Mouse (Mus musculus): ENCODE measurements at regions not wholly inside any gene's neighbourhood (a gene's known extent, or its start where the extent isn't known, plus 50 kb on each side); places are given as distances from the start of the nearest gene placed in this dataset.

DNA sequence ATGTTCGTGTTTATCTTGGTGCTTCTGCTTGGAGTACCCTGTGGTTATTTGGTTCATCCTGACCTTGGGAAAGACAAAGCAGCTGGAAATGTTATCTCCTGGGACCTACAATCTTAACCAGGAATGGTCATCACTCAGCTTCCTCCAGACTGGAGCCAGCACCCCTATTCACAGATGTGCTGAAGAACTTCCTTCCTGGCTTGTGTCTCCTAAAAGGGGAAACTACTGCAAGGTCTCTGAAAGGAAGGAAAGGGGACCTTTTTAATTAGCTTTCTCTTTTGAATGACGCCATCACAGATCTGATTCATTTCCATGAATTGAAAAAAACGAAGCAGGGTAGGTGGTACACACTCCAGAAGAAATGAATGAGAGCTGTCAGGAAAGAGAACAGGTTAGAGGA lies 476.0 kb upstream of the A1bg start:
- no peak for DNase-seq

DNA sequence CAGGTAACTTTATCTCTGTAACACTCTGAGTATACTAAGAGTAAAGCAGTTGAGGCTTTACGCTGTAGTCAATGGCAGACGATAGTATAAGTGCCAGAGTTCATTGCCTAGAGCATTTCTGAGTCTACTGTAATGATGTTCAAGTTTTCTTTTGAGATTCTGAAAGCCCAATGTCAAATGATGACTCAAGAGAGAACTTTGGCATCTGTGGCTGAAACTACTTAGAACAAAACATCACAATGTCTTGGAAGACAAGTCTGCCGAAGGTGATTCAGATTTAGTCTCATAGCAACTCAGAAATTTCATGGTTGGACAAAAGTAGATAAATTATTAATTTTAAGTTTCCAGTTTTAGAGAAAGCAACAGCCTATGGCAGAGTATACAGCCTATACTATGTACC lies 474.2 kb upstream of the A1bg start:
- DNase-seq, result no peak

DNA sequence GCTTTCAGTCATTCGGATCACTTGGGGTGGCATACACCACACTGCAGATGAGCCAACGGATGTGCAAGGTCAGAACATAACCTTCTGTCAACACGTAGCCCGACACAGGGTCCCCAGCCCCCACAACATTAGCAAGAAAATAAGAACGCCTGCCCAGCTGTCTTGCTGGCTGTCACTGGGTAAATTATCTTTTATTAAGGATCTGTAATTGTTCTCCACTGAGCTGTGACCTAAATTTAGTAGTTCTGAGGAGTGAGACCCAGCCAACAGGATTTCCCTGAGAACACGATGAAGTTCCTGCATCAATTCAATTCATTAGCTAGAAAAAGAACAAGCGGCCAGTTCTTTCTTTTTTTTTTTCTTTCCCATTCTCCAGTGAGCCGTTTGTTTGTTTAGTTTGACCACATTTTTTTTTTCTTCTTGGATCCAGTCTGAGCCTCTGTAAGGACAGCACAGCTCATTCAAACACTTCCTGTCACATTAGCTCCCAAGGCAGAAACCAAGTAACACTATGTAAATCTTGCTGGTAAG lies 472.5 kb upstream of the A1bg start:
- DNase-seq, result no peak

DNA sequence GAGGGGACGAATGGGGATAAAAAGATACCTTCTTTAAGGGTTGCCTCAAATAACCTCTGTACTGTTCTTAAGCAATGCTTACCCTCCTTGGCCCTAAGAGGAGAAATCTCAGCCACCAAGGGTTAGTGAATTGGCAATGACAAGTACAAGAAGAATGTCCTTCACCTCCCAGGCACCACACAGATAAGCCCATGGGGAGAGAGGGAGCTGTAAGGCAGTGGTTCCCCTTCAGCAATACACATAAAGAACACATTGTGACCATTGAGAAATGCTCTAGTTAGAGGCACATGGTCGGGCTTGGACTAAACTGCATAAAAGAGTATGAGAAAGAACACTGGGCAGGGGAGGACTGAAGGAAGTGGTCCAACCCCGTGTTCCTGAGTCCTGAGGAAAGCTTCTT lies 457.9 kb upstream of the A1bg start:
- DNase-seq, result no peak

DNA sequence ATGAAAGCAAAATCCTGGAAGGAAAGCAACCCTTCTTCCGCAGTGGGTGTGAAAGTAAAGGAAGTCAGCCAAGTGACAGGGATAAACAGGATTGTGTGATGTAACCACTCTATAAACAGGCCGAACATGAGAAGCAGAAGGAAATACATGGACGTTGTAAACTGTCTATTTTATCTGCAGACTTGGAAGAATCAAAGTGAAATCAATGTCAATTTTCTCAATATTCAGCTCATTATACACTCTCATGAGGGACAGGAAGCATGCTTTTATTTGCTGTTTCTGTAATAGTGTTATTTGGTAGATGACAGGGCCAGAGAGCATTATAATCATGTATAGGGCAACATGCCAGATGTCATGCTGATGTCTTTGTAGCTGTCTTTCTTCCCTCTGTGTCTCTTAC lies 443.5 kb upstream of the A1bg start:
- no peak for DNase-seq

DNA sequence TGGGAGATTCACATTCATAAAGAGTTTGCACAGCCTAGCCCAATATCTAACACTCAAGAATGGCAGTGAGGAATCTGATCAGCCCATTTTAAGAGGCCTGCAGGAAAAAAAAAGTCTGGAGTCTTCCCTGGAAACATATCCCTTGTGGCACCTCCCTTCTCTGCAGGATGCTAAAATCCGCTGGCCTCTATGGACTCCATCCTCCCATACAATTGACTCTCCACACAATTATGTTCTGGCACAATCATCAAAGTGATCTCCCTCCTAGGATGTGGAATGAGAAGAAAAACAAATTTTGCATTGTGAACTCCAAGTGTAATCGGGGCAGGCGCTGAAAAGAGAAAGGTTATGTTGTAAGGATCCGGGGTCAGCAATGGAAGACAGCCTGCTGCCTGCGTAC lies 442.7 kb upstream of the A1bg start:
- no peak for DNase-seq

DNA sequence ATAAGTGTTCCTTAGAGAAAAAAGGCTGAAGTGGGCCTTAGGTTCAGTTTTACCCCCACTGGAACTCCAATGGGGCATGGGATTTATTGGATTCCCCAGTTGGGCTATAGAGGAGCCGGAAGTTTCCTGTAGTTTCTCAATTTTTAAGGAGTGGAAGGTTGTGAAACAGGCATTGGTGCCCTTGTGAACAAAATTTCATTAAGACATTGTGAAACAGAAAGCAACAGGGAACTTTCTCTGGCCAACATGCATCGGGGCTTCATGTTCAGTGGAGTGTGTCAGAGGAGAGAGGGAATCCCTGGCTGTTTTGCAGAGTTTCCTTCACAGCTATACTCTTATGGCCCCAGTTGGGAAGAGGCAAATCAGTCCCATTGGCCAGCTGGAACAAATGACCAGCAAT lies 441.6 kb upstream of the A1bg start:
- DNase-seq, result no peak

DNA sequence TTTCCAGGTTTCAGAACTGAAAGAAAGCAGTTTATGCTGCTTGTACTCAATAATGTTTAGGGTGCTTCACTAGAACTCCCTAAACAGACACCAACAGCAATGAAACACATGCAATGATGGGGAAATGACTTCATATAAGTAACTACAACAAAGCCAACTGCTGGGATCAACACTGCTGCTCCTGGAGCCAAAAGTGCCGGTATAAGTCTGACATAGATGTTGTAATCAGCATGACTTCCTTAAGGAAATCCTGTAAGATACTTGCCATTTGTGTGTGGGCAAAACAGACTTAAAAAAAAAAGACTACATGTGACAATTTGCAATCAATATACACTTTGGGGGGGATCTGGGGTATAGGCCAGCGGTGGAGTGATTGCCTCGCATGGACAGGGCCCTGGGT lies 438.4 kb upstream of the A1bg start:
- DNase-seq, result no peak

DNA sequence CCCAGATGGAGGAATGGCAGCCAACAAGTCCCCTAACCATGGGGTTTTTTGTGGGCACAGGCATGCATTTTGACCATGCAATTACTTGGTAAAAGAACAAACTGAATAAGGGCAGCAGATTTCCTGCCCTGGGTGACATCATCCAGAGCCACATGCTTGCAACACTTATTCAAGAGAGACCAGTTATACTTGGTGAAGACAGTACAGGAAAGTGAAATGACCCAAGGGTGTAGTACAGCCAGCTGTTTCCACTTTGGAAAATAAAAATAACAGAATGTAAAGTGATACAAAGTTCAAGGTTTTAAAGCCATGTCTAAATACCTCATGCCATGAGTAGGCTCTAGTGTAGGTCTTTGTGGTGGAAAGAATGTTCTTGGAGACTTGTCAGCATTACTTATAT lies 432.5 kb upstream of the A1bg start:
- DNase-seq, result no peak

DNA sequence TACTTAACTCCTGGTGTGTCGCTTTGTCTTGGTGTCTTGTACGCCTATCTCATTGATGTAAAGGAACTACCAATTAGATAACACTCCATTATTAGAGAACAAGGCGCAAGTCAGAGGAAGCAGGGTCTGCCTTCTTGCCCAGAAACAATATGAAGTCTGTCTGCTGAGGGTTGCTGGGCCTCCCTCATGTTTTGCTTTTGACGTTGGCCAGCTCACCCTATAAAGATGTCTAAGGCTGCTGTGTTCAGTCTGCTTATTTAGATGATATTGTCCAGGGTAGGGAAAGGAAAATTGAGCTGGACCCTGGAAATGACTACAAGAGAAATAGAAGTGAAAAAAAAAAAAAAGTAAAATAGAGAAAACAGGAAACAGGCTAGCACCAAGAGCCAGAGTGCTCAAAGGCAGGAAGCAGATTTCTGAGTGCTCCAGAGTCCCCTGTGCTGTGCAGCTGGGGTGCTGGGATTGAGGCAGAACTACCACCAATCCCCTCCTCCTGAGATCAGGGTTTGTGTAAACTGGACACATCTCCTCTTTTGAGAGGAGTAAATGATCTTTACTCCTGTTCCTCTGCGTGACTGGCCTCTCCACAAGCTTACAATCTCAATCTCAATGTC lies 429.0 kb upstream of the A1bg start:
- no peak for DNase-seq

DNA sequence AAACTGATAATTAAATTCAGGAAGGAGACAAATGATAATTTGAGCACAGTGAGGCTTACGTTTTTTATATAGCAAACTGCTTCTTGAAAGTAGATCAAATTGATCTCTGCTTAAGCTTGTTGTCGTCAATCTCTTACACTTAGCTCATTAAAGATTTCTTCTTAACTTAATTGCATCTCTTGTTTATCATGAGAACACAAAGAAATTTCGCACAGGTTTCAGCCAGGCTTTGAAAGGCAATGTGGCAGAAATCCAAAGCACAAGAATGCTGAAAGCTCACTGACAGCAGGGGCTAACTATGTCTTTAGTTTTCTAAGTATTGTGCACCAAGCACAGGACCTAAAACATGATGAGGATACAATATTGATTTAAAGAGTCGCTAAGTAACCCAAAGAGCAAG lies 422.3 kb upstream of the A1bg start:
- DNase-seq, result no peak

DNA sequence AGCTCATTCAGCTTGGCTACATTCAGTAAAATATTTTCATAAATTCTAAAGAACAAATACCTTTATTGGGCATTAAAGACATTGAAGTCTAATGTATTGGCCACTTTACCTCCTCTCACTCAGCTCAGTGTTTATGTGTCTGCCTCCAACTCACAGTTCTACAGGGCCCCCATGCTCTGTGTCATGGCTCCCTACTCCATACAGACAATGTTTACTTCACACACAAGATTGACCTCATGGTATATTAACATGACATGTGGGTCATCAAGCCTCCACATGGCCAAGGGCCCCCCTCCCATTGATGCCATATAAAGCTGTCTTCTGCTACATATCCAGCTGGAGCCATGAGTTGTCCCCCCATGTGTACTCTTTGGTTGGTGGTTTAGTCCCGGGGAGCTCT lies 419.8 kb upstream of the A1bg start:
- DNase-seq, result no peak

DNA sequence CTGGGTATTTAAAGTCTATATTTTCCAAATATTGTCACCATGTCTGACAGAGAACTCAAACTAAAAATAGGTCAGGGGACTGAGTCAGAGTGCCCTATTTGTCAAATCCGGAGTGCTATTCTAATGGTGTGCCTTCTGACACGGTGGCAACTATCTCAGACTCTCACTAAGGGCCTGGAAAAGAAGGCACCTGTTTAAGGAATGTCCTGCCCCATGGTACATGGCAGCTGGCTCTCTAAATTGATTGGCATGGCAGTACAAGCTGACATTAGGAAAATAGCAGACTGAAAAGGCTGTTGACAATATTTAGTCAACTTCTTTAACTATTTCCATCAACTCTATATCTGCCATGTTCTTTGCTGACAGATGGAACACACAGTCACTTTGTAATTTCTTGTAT lies 405.1 kb upstream of the A1bg start:
- no peak for DNase-seq

DNA sequence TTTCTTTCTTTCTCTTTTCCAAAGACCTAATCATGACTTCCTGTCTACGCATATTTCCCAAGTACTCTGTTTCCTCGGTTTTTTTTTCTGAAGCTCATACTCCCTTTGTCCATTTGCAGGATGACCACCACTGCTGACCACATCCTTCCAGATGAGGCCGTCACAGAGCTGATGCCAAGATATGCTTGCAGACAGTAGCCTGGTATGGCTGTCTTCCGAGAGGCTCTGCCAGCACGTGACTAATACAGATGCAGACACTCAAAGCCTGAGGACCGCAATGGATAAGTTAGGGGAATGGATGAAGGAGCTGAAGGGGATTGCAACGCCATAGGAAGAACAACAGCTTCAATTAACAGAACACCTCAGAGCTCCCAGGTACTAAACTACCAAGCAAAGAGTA lies 399.4 kb upstream of the A1bg start:
- DNase-seq, result no peak

DNA sequence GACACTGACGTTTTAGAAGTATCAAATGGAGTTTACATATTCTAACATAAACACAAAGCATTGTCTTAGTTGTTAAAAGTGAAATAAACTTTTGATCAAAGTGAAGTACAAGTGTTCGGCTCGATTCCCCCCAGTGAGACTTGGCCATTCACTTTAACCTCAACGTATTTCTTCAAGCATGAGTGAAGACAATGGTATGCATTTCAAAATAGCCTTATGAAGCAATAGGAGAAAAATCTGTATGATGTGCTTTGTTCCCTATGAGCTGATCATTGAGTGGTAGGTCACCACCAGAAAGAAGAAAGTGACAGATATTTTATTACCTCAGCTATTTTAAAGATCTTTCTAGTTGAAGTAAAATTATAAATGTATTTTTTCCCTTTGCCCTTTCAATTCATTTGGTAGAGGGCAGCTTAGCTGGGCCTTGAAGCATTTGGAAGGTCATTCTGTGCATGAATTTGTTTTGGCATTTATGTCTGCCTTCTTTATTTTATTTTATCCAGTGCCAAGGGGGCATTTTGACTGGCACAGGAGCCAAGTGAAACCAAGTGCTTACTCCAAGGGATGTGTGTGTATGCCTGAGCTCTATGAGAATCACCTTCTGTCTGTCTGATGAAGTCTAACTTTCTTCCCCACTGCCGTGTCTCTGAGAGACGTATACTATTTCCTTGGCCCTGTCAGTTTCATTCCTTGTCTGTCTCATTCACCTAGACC lies 386.8 kb upstream of the A1bg start:
- DNase-seq, result no peak

DNA sequence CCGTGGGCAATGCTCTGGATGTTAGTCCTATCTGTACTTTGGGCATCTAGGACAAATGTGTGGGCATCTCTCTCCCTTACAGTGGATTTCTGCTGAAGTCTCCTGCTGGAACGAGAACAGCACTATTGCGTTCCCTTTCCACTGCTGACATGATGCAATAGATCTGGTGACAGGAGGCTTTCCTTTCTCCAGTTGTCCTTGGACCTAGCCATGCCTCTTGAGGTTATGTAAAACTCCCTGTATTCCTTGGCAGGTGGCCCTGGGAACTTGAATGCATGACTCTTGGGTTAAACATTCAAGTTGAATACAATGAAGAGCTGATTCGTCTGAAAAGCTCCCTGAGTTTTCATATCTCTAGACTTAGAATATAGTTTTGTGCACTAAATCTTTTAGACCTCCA lies 386.1 kb upstream of the A1bg start:
- DNase-seq, result no peak

DNA sequence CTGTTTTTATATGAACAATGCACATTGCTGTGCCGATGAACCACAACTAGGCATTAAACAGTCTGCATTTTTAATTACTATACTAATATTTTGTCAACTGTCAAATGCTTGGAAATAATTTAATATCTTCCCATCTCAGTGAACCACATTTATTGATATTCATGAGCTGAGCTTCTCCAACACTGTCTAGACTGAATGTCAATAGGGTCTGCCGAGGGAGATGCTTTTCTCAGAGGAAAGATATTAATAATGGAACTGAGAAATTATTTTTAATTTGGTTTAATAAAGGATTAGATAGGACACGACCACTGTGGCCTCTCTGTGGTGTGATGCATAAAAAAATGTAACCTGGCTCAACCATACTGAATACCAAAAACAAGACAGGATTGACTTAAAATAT lies 381.7 kb upstream of the A1bg start:
- DNase-seq, result no peak

DNA sequence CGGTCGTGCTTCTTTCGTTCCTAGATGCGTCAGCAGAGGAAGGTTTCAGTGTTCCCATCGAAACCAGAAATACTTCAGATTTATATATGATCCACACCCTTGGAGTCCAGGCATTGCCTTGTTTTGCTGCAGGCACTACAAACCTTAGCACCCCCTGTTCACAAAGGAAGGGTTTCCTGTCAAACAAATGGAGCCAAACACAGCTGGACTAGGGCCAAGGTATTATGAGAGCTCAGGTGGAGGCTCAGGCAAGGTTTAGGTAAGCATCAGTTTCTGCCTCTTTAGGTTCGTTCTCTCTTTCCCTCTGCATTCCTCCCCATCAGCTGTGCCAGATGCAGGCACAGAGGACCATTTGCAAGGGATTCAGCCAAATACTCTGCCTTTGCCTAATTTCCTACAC lies 377.0 kb upstream of the A1bg start:
- no peak for DNase-seq

DNA sequence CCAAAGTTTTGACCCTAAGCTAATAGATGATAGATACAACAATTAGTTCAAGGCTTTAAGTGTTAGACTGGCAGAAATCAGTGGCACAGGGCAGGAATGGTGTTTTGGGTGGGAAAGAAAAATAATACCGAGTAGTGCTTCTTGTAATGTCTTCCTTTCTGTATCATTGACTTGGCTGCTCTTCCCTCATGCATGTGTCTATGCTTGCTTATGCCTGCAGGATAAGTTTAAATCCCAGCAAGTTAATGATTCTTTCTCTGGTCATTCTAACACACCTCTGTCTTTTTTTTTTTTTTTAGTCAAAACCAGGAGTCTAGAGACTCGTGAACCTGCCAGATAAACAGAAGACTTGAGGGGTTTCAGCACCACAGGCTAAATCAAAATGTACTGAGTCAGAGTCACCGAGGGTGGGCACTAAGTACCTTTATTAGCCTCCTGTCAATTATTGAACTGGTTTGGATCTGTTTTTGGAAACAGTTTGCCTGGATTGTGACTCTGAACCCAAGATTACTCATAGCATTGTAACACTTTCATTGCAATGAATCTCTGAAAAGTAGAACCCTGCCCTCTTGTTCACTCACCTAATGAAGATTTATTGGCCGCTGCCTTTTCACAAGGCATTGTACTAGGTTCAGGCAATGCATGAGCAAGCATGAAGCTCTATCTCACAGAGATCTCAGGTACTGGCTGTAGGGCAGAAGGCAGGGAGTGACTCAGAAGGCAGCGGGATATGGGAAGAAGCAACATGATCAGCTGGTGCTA lies 374.8 kb upstream of the A1bg start:
- DNase-seq, result no peak

DNA sequence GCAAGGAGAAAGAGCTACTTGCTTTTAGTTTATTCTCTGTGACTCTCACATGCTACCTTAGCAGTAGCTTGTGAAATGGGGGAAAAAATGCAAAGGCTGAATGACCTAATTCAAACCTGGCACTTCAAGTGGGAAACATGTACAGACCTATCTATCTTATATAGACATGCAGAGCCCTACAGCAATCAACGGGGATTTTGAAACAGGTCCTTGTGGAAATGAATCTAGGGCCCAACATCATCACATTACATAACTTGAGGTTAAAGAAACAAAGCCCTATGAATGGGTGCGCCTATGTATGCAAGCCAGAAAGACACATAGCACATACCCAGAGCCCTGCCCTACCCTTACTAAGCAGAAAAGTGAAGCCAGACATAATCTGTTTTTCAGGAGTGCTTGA lies 371.8 kb upstream of the A1bg start:
- DNase-seq, result no peak

DNA sequence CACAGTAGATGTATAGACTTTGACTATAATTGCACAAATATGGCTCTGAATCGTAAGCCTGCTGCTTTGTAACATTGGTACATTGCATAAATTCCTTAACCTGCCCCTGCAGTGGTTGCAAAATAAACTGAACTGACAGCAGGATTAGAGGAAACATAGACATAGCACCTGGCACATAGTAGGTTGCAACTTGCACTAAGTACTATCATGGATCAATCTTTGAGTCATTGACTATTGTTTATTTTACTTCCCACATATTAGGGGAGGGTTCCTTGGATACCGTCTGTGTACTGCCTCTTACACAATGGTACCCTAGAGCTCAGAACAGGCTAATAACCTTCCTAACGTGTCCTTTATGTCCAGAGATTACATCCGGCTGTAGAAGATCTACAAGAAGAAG lies 371.3 kb upstream of the A1bg start:
- no peak for DNase-seq

DNA sequence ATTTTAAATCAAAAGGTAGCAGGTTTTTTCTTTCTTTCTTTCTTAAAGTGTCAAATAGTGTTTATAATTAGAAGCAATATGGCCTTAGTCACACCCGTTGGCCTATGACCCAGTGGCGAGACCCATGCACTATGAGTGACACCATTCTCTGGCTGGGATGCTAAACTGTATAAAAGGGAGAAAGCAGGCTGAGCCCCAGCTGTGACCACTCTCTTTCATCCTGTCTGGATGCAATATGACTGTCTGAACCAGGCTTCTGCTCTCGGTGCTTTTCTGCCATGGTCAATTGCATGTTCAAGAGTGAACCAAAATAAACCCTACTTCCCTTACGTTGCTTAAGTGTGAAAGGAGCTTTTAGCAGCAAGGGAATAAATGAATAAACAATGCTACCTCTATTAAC lies 346.0 kb upstream of the A1bg start:
- no peak for DNase-seq

DNA sequence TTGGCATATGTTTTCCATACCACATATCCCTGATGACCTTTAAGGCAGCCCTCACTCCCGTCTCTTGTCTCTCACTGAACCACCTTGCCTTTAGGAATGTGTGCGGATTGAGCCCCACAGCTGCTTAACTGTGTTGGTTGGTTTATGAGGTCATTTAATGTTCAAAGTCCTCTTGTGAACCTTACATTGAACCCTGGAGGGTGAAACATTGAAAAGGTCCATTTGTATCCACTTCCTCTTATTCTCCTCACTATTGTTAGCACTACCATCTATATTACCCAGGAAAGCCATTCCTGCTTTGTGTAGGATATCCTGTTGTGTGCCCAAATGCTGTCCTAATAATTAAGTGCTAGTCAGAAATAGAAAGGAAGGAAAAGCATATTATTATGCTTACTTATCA lies 336.2 kb upstream of the A1bg start:
- no peak for DNase-seq

DNA sequence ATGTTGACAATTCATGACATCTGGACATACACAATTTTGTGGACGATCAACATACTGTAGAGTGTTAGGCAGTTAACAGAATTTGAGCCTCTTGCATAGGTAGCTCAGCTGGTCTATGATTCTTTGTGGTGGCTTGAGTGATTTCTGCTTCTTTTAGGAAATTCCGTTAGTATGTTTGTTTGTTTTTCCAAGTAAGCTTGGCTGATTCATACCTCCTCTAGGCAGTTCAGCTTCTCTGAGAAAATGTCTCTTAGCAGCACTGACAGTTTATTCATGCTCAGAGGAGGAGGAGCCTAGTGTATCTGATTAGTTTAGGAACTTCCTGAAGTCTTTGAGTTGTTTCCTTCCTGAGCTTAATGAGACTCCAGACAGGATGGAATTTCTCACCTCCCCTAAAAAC lies 321.7 kb upstream of the A1bg start:
- no peak for DNase-seq

Measured in cerebellum, adult 9-10 months (tissue).